Mouse (Mus musculus) heart, adult 18-20 months (tissue): ENCODE data around the gene Cltc. TPM values are rescaled to one million over a fixed set of nuclear protein-coding genes. Genes with fewer than 3 reads are reported as not detected.
"Not testable (repeated sequence)": the region's sequence is repeated elsewhere in the genome, so short reads cannot be mapped to it uniquely, and the experiment has no call there.

Source experiments
- DNase-seq, 2 experiments: peaks; one replicate each; pipeline ENCODE4 v3.0.0; 2021 to 2022; ENCODE audit warnings: mixed read lengths in 1 of 2
- total RNA-seq, 2 experiments: library from RNA; stranded (reverse); gene quantifications; 2 replicates each; pipeline ENCODE4 v1.2.3; 2021

Gene Cltc
- total RNA-seq, 2 experiments from 2014 or later = 138 to 157 TPM

GRCm38 (mm10) chr11:86738956-86739355 is 18.4 kb downstream of the Cltc start:
- no peak for DNase-seq

- DNase-seq = not testable (repeated sequence)
Observed at GRCm38 (mm10) chr11:86738308-86738707, 19.1 kb downstream of the Cltc start.

- no peak for DNase-seq
Observed at GRCm38 (mm10) chr11:86737301-86738000, 19.9 kb downstream of the Cltc start.

- DNase-seq = no peak
Observed at GRCm38 (mm10) chr11:86734993-86735392, 22.4 kb downstream of the Cltc start.

GRCm38 (mm10) chr11:86734241-86734939 is 23.0 kb downstream of the Cltc start:
- no peak for DNase-seq

GRCm38 (mm10) chr11:86731443-86731842 is 25.9 kb downstream of the Cltc start:
- DNase-seq = peak; percentile 57 to 68

- no peak for DNase-seq
Observed at GRCm38 (mm10) chr11:86725607-86726006, 31.8 kb downstream of the Cltc start.

- no peak for DNase-seq
Observed at GRCm38 (mm10) chr11:86724982-86725381, 32.4 kb downstream of the Cltc start.

GRCm38 (mm10) chr11:86724004-86724403 is 33.4 kb downstream of the Cltc start:
- no peak for DNase-seq

- DNase-seq = peak in 1 of 2 experiments; percentile 27
Observed at GRCm38 (mm10) chr11:86719390-86719789, 38.0 kb downstream of the Cltc start.

GRCm38 (mm10) chr11:86718369-86718768 is 39.0 kb downstream of the Cltc start:
- DNase-seq = no peak

GRCm38 (mm10) chr11:86717306-86718065 is 39.9 kb downstream of the Cltc start:
- DNase-seq = no peak

GRCm38 (mm10) chr11:86714606-86715005 is 42.8 kb downstream of the Cltc start:
- DNase-seq = peak in 1 of 2 experiments; percentile 15

- DNase-seq = no peak
Observed at GRCm38 (mm10) chr11:86701151-86701550, 56.2 kb downstream of the Cltc start.

GRCm38 (mm10) chr11:86695461-86695860 is 61.9 kb downstream of the Cltc start:
- no peak for DNase-seq

GRCm38 (mm10) chr11:86692546-86692945 is 64.8 kb downstream of the Cltc start:
- DNase-seq = no peak

- no peak for DNase-seq
Observed at GRCm38 (mm10) chr11:86691956-86692355, 65.4 kb downstream of the Cltc start.

- no peak for DNase-seq
Observed at GRCm38 (mm10) chr11:86691482-86691881, 65.9 kb downstream of the Cltc start.

GRCm38 (mm10) chr11:86690383-86690782 is 67.0 kb downstream of the Cltc start:
- DNase-seq = no peak

- no peak for DNase-seq
Observed at GRCm38 (mm10) chr11:86685366-86685765, 72.0 kb downstream of the Cltc start.

GRCm38 (mm10) chr11:86684126-86685012 is 73.0 kb downstream of the Cltc start:
- no peak for DNase-seq
